Mouse (Mus musculus): Measurements from ENCODE around the gene Prmt9.

- TF ChIP-seq CTCF (IDR thresholded peaks at IDR 0.05; ENCODE audit: low read depth) = no peak
- no peak for TF ChIP-seq EP300 (IDR thresholded peaks at IDR 0.05; ENCODE audit: low read depth)
Measured at GRCm38 (mm10) chr8:77526130-77526529, 23.1 kb upstream of the Prmt9 start.
